Mouse (Mus musculus) subcutaneous adipose tissue, adult 2 months (tissue): ENCODE results near the gene Foxred1. TPM values are rescaled to one million over a fixed set of nuclear protein-coding genes. Genes with fewer than 3 reads are reported as not detected.

ENCODE experiments used
- polyA plus RNA-seq: library from polyadenylated mRNA; depleted of rRNA; stranded (reverse); fragments of >200 nt; gene quantifications from 2 replicates; pipeline ENCODE4 v1.2.3, GENCODE M21; 2012; ENCODE audit warnings: low replicate concordance; rRNA removed

The Foxred1 gene
- polyA plus RNA-seq: 41.3 and 54.6 TPM in 2 replicates

GRCm38 (mm10) chr9:35210542-35211474 lies at the start of gene Foxred1:
Foxred1 (minus strand) TSS chr9:35211055.

GRCm38 (mm10) chr9:35199772-35200471 lies 10.9 kb downstream of the Foxred1 start, which contains the start of the genes Srpr and Tirap:
Srpr (plus strand) TSS chr9:35200175.
Tirap (minus strand) TSS chr9:35200291.

DNA sequence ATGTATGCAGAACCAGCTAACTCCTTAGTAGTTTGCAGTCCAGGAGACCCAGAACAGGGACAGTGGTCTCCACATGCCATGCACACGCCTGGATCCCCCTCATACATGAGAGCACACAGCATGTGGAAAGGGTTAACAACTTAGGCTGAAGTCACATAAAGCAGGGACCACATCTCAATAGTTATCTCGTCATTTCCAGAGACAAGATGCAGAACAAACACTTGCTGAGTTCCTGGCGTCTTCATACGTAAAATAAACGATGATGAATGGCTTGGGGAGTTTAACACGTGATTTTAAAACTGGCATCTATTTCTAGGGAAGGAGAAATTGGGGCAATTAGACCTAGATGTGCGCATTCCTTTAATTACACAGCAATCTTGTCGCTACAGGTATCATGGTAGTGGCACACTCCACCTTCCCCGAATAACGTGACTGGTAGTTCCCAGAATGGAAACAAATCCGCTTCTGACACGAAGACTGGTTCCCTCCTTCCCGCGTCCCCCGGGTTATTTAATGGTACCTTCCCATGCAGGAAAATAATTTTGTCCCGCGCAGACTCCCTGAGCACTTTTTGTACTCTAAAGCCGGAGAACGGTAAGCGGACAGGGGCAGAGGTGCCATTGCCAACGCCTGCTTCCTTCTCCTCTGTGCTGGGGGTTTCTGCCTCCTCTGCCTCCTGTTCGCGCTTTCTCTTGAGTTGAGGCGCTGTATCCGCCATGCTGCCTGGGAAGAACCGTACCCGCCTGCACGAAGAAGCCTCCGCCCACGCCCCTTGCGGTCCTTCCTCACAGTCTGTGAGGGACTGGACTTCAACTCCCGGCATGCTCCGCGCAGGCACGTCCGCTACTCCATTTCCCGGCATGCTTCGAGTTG lies 35.4 kb downstream of the Foxred1 start, which contains the start of gene Dcps:
TSS of gene Dcps (minus strand) at position 811 of the 873 bp plus-strand sequence.

Other genes starting within 250 kb of the Foxred1 start
- gene St3gal4, start 91.8 kb downstream of the Foxred1 start, polyA plus RNA-seq: 9.3 and 17.3 TPM in 2 replicates
- 26.2 and 36.2 TPM in 2 replicates for gene Dcps, start 35.0 kb downstream of the Foxred1 start, polyA plus RNA-seq
- 79.9 and 98.8 TPM in 2 replicates for gene Srpr, start 10.9 kb downstream of the Foxred1 start, polyA plus RNA-seq
- gene Tirap, start 10.8 kb downstream of the Foxred1 start, polyA plus RNA-seq: 13.1 and 19.6 TPM in 2 replicates
- 11.4 and 20.0 TPM in 2 replicates for gene Fam118b, start 56.8 kb upstream of the Foxred1 start, polyA plus RNA-seq
- 10.8 and 17.2 TPM in 2 replicates for gene Rpusd4, start 56.8 kb upstream of the Foxred1 start, polyA plus RNA-seq
- gene Cdon, start 210.1 kb upstream of the Foxred1 start, polyA plus RNA-seq: 12.7 and 25.7 TPM in 2 replicates